Mouse (Mus musculus): ENCODE measurements around the gene Dpyd.

DNA sequence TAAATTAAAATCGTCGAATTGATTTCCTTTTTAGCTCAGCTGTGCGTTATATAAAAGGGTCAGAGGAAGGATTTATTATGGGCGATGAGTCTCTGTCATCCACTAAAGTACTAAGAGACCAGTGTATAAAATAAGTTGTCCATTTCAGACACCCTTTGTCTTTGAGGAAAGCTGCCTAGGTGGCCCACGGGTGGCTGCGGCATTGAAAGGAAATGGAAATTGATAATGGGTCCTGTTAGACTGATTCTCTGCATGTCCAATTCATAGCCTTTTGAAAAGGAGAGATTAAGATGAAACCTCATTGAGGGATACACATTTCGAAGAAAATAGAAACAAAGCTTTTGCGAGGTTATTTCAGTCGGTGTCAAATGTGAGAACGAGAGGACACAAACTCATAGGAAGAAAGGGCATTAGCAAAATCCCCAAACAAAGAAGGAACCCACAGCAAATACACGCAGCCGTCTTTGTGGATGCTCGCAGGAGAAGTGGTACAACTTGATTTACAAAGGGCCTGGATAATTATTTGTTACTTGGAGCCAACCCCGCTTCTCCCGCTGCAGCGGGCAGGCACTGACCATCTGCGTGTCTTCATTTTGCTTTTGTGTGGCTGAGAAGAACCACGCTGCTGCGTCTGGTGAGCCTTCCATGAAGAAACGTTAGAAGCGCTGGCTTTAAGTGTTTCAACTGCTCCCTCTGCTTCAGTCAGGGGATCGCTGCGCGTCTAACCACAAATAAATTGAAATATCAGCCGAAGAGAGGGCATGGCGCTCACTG lies 825.6 kb downstream of the Dpyd start:
- TF ChIP-seq CTCF (IDR thresholded peaks at IDR 0.05; ENCODE audit: control insufficient read depth, insufficient read depth, insufficient replicate concordance, low read depth, low read length), result no peak
- no peak for TF ChIP-seq POLR2A (IDR thresholded peaks at IDR 0.05; ENCODE audit: control insufficient read depth, low read depth, low read length)

Measured in testis, adult 2 months (tissue).